Mouse (Mus musculus): ENCODE measurements at regions not wholly inside any gene's neighbourhood (a gene's known extent, or its start where the extent isn't known, plus 50 kb on each side); places are given as distances from the start of the nearest gene placed in this dataset.
"Not testable (repeated sequence)": the region's sequence is repeated elsewhere in the genome, so short reads cannot be mapped to it uniquely, and the experiment has no call there.

DNA sequence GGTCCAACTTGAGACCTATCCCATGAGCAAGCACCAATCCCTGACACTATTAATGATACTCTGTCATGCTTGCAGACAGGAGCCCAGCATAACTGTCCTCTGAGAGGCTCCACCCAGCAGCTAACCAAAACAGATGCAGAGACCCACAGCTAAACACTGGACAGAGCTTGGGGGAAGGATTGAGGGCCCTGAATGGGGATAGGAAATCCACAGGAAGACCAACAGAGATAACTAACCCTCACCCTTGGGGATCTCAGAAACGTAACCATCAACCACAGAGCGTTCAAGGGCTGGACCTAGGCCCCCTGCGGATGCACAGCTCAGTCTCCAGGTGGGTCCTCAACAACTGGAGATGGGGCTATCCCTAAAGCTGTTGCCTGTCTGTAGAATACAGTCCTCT lies 93.7 kb downstream of the Cd24a start:
- no peak for DNase-seq (ENCODE audit: low spot score)

DNA sequence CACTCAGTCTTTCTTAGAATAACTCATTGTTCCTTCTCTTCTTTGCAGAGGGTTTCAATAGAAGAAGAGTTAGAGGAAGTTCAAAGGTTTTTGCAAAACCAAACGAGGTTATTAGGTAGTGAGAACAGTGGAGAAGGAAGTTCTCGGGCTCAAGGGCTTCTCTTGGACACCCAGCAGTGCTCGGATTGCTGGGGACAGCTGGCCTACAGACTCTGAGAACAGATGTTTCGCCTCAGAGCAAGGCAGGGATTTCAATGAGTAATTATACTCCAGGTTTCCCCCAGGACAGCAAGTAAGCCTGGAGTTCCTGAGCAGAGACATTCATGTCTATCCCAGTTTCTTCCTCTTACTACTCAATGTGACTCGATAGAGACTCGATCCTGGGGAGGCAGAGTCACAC lies 94.4 kb downstream of the Cd24a start:
- no peak for DNase-seq (ENCODE audit: low spot score)

DNA sequence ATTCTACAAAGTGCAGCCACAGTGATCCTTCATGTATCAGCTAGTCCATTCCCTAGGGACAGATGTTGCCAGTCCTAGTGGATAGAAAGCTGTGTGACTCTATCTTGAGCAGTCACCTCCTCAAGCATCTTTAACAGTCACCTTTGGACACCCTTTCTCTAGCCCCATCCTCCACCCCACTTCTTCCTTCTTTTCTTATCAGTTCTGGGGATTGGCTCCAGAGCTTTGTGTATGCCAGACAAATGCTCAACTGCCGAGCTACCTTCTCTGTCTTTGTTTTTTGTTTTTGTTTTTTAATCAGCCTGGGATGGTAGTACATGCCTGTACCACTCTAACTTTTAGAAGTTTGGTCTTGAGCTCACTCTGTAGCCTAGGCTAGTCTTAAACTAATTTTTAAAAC lies 96.7 kb downstream of the Cd24a start:
- no peak for DNase-seq (ENCODE audit: low spot score)

DNA sequence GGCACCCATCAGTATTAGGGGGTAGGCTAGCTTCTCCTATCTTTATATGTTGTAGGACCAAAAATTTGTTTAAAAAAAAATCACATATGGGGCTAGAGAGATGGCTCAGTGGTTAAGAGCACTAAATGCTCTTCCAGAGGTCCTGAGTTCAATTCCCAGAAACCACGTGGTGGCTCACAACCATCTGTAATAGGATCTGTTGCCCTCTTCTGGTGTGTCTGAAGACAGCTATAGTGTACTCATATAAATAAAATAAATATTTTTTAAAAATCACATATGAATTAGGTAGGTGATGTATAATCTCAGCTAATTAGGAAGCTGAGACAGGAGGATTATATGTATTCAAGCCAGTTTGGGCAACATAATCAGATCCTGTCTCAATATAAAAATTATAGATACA lies 97.4 kb downstream of the Cd24a start:
- not testable (repeated sequence) for DNase-seq (ENCODE audit: low spot score)

DNA sequence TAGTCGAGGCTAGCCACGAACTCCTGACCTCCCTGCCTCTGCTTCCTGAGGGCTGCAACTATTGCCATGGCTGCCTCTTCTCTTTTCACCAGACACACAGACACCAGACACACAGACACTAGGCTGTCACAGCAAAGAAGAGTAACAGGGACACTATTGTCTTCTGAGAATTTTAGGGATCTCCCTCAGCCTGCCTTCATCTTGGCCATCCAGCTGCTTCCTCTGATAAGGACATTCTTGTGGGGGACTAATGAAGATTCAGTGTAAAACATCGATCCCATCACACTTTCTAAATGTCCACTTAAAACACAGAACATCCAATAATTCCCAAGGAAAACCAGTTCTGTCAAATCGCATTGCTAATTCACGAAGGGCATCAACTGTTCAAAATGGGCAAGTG lies 98.2 kb downstream of the Cd24a start:
- DNase-seq (ENCODE audit: low spot score), result no peak

DNA sequence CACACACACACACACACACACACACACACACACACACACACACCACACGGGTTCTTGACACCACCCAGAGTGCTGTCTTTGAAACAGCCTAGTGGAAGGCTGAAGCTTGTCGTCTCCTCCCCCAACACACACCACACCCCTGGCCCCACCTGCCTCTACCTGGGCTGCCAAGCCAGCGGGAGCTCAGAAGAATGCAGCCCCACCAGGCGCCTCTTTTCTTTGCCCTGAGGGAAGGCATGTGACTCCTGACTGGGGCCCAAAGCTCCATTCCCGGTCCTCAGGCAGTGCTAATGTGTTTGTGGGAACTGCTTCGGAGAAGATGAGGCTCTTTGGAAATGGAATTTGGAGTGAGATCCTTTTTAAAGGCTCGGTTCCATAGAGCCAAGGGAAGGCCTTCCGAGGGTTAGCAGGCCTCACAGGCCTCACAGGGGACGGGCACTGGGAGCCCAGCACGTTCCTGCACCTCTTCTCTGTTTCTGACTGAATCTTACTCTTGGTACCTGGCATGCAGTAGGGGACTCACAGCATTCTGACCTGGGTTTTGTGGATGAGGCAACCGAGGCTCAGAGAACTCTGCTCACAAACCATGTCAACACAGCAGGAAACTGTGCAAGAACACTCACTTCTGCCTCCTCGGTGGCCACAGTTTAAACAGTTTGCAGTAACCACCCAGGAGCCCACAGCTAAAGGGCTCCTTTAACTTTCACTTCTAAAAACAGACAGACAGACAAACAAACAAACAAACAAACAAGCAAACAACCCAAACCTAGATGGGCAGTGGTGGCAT lies 106.4 kb downstream of the Cd24a start:
- DNase-seq (ENCODE audit: low spot score), result no peak

DNA sequence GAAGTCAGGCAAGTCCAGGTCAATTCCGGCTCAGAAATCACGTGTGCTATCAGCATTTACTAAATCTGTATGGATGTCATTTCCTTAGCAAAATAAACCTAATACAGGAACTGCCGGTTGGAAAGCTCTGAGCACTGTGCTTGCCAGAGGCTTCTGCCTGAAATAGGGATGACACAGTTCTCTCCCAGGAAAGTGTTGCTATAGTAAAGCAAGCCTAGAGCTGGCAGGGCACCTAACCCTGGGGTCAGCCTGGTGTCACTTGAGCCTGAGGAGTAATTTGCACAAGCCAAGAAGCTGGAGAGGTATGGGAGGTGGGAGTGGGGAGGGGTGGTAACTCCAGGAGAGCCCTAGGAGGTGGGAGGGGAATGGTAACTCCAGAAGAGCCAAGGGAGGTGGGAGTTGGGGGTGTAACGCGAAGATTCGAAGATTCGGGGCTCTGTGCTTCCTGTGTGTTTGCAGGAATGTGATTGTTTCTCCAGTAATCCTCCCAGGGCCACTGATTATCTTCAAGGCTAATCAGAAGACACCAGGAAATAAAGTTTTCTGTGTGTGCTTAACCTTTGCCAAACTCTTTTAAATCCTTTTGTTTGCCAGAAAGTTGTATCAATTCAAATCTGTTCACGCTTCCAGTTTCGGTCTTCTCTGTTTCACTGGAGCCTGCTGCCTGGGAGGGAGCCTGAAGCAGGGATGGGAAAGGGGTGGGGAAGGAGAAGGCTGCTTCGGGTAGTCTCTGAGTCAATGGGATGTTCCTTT lies 111.3 kb downstream of the Cd24a start:
- no peak for DNase-seq (ENCODE audit: low spot score)

DNA sequence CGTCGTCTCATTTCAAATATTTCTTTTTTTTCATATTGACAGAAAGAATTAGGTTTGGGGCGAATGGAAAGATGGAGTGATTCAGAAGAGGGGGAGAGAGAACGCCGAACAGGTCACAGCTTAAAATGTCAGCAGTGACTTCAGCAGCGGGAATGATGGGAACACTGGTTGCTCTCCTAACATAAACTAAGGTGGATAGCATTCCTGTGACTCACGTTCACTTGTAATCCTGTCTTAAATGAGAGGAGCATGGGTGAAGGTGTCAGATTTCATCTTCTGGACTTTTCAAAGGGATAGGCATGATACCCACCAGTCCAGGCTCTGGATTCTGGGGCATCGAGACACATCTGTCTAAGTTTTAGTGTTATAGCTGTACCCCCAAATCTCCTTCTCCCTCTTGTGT lies 111.8 kb downstream of the Cd24a start:
- no peak for DNase-seq (ENCODE audit: low spot score)

DNA sequence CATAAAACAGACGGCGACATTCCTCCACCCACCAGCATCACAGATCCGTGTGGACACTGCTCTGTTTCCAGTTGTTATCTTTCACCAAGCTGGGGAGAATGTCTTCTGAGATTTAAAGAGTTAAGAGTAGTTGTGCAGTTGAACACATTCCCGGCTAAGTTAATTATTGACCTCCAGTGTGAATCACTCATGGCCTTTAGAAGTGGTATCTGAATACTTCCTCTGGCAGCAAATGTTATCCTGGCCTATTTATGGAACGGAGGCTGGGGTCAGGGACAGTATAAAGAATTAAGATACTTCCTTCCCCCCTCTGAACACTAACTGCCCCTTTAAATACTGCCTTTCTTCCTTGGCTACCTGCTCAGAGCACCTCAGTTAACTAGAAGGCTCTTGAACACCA lies 115.9 kb downstream of the Cd24a start:
- DNase-seq (ENCODE audit: low spot score), result peak; percentile 24

DNA sequence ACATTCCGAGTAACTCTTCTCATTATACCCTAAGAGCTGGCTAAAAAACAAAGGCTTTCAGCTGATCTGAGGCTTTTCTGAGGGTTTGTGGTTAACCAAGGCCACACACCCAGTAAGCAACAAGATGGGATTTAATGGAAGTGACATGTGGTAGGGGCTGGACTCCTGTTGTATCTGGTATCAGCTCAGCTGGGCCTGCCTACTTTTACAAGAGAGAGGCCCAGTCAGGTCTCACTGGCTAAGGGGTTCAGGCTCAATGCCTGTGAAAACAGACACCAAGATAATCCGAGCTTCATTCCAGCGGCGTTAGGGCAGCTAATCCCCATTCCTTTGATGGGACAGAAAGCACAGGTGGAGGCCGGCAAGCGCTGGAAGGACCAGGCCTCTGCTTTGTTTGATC lies 116.4 kb downstream of the Cd24a start:
- no peak for DNase-seq (ENCODE audit: low spot score)

DNA sequence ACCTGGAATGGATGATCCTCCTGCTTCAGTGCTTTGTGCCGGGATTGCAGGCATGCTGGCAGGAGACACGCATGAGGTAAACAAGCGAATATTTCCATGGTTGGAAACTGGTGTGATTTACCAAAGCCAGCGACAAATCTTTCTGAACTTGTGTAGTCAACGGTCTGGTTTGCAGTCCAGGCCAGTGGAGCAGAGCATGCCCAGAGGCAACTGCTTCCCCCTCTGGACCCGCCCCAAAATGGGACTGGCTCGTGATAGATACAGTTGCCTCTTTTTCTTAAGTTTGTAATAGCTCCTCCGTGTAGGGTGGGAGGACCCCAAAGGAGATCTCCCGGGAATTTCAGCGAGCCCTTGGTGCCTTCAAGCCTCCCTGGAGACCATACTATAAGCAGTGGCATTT lies 117.4 kb downstream of the Cd24a start:
- no peak for DNase-seq (ENCODE audit: low spot score)

DNA sequence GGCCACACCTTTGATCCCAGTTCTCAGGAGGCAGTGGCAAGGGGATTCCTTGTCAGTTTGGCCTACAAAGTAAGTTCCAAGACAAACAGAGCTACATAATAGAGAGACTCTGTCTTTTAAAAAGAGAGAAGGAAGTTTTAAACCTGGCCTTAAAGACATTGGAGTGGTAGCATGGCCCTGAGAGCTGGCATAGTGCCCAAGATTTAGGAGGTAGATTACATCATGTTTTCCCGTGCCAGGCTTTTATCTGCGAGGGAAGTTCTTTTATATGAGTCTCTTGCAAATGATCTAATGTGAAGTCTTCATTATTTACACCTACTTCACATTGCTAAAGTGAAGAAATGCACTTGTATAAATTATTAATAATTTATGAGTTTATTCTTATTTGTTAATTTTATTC lies 119.8 kb downstream of the Cd24a start:
- peak; percentile 76 for DNase-seq (ENCODE audit: low spot score)

DNA sequence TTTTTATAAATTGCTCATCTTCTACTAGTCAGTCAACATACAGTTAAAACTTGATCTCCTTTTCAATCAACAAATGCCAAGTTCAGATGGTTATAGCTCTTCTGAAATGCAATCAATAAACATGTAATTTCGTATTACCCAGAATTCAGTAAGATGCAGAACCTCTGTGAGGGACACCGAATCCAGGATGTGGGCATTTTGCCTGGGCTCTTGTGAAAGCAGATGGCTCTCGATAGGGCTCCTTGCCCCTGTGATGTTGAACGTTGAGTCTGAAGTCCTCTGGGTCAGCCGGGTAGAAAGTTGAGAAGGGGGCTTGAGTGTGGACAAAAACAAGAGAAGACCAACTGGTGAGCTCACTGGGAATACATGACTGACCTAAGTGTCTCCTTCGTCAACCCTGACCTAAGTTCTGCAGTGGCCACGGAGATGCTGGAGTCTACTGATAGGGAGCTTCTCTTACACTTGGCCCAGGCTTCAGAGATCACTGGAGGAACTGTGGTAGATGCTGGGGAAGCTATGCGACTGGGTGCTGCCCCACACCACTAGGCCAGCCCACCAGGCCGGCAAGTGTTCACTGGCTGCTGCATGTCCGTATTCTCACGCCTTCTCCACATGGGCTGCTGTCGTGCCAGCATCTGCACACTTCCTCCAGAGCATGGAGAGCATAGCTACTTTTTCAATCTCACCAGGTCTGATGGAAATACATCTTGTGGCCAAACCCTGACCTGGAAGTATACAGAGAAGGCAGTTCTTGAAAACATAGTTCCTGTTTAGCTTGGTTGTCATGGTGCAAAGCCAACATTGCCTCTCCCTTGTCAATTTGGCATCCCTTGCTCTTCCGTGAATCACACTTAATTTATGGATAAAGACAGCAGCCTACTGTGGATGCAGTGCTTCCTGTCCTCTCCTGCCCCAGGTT lies 122.5 kb downstream of the Cd24a start:
- peak; percentile 56 for DNase-seq (ENCODE audit: low spot score)

DNA sequence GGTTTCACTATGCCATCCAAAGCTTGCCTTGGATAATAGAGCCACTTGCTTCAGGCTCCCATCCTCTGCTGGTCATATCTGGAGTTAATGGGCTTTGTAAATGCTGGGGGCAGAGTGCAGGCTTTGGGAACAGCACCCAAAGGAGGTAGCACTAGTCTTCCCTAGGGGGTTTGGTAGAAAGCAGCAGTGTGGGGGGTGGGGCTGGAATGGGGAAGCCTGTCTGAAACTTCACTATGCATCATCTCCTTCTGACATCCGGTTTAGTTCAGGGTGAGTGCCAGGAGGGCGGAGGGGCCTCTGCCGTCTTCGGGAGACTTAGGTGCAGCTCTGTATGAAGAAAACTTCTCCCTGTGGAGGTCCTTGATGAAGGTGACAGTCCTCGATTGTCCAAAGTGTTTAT lies 124.8 kb downstream of the Cd24a start:
- DNase-seq (ENCODE audit: low spot score), result no peak

DNA sequence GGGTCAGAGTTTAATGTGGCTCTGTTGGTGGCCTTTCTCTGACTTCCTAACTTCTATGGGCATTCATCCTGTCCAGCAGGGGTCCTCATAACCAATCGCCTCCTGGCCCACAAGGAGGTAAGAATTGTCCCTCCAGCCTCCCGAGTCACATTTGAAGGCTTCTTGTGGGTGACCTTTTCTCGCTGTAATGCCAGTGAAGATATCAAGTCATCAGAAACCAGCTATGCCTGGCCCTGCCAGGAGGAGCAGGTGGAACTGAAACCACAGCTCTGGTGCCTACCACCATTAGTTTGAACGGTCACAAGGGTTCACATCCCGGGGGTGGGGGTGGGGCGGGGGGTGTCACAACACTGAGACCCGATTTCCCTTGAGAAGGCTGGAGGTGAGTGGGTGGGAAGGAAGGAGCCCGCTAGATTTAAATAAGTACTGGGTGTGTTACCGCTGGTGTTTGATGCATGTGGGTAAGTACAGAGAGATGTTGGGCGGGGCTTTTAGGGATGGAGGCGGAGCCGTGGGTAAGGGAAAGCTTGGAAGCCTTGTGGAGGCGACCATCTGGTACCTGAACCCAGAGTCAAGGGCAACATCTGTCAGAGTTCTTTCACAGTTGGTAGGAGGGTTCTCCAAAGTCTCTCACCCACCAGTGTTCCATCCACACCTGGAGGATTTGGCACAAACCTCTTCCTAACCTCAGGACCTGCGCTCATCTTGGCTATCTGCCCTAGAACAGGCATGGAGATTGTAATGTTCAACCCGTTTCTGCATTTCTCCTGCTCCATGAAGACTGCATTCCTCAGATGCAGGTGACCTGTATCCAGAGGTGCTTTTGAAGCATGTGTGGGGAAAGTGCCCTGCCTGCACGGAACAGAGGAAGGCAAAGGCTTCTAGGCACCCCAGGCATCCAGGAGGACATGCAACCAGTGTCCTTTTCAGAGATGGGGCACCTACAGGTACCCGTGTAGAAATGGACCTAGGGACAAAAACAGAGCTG lies 128.2 kb downstream of the Cd24a start:
- DNase-seq (ENCODE audit: low spot score), result no peak

DNA sequence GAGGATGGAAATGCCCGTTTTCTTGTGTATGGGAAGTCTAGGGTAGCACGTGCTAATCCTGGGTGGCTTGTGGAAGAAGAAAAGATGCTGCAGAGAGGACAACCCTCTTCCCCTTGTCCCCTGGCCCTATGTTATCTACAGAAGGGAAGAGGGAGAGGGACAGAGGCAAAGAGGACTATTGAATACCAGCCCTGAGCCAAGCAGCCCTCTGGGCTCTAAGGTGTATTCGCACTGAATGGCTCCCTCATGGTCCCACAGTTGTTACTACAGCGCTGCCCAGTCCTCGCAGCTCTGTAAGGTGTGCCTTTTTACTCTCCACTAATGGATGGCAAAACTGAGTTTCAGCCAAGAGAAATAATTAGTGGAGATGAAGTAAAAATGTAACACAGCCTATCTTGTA lies 128.9 kb downstream of the Cd24a start:
- no peak for DNase-seq (ENCODE audit: low spot score)

DNA sequence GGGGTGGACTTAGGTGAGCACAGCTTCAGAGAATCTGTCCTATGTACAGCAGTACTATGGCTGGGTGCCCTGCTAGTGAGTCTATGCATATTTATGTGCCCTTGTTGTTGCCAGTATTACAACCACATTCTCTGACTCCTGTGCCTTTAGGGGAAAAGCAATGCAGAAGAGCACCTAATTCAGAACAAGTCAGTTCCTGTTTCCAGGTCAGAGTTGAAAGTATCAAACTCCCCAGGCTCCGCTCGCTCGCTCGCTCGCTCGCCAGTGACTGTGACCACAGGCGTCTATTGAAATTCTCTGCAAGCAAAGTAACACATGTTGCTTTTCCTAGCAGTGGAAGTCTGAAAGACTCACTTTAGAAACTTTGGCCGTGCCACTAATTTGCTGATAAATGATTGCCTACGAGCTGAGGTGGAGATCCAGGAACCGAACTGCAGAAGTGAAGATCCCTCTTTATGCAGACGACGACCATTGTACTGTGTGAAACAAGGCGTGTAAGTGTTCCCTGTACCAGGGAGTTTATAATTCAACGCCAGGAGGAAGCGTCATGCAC lies 129.8 kb downstream of the Cd24a start:
- DNase-seq (ENCODE audit: low spot score), result no peak

DNA sequence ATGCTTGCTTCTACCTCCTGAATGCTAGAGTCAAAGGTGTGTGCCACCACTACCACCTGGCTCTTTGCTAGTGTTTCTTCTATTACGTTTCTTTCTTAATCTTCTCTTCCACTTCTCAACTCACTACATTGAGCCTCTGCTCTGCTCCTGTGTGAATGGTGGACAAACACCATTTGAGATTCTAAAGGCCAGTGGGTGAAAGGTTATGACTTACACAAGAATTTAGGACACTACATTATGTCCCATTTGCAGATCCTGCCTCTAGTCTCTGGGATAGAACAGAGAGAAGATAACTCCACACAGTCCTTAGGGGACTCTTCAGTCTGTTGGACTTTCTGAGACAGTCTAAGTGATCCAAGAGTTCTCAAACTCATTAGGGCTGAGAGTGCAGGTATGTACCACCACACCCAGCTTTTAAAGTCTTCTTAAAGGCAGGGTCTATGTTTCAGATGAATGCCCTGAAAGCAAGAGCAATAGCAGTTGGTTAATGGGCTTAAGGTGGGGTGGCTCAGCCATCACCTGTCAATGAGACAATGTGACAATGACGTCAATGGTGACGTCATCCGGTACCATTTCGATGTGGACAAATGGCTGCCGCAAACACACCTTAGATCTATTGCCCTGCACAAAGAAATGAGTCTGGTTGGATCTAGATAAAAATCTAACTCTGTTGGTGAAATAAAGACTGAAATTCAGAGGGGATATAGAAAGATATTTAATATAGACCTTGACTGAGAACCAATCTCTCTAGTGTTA lies 131.4 kb downstream of the Cd24a start:
- no peak for DNase-seq (ENCODE audit: low spot score)

DNA sequence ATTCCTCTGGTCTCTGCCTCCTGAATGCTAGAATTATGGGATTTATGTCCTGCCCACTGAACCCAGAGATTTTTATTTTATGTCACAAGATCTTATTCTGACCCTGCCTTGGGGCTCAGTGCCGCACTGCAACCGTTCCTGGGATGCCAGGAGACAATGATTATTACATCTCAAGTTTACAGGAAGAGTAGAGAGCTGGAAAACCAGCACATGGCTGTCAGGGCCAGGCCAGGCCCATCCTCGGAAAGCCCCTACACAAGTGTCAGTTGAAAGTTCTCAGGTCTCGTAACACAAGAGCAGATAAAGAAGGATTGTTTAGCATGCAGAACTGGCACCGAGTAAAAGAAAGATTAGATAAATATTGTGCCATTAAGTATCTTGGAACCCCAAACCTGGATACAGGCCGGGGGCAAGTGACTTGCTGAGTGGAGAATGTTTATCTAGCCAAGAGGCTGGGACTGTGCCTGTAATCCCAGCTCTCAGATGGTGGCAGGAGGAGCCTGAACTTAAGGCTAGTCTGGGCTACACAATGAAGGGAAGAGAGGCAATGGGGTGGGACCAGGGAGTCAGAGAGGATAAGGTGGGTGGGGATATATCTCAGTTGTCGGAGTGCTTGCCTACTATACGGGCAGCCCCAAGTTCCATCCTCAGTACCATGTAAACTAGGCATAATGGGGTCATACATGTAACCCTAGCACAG lies 132.3 kb downstream of the Cd24a start:
- no peak for DNase-seq (ENCODE audit: low spot score)

DNA sequence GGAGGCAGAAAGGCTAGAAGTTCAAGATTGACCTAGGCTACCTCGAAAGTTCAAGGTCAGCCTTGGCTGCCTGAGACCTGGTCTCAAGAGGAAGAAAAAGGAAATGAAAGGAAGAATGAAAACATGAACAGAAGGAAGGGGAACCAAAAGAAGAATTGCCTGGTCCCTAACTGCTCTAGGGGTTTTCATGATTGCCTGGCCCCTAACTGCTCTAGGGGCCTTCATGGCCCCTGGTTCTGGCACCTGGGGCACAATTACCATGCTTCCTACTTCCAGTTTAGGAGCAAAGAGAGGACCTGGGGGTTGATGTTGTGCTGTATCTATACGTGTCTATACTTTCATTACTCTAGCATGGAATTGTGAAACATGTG lies 132.8 kb downstream of the Cd24a start:
- no peak for DNase-seq (ENCODE audit: low spot score)

All from MN1 (cell line).